Mouse (Mus musculus) intestine, postnatal 0 days (tissue): ENCODE data around the gene Vps13d. TPM values are rescaled to one million over a fixed set of nuclear protein-coding genes. Genes with fewer than 3 reads are reported as not detected.

ENCODE experiments used
- ATAC-seq: fragments of 200-750 bp; cut with Nextera tagmentation; 2 replicates; pipeline ENCODE4 v1.8.0; 2017; ENCODE audit warnings: mild to moderate bottlenecking, moderate TSS enrichment, moderate library complexity
- H3K27ac ChIP-seq: fragments of 300-500 bp; sonication (generic); 2 replicates; pipeline ENCODE4 v1.5.1; 2014; ENCODE audit warnings: mild to moderate bottlenecking, low read depth, low read length, moderate library complexity
- H3K27me3 ChIP-seq: fragments of 300-500 bp; sonication (generic); replicated peaks from 2 replicates; pipeline ENCODE4 v1.6.1; 2014; ENCODE audit warnings: low read length, mixed read lengths; ENCODE audit not compliant: control insufficient read depth, insufficient read depth
- H3K36me3 ChIP-seq: fragments of 300-500 bp; sonication (generic); 2 replicates; pipeline ENCODE4 v1.6.1; 2014; ENCODE audit warnings: mild to moderate bottlenecking, moderate library complexity; ENCODE audit not compliant: control insufficient read depth, insufficient read depth
- H3K4me1 ChIP-seq: fragments of 300-500 bp; sonication (generic); replicated peaks from 2 replicates; pipeline ENCODE4 v1.6.1; 2014; ENCODE audit warnings: antibody characterized with exemption, low read length, mixed read lengths; ENCODE audit not compliant: control insufficient read depth, insufficient read depth
- H3K4me2 ChIP-seq: fragments of 300-500 bp; sonication (generic); replicated peaks from 2 replicates; pipeline ENCODE4 v1.6.1; 2014; ENCODE audit warnings: low read depth, mild to moderate bottlenecking, moderate library complexity
- H3K4me3 ChIP-seq: fragments of 300-500 bp; sonication (generic); 2 replicates; pipeline ENCODE4 v1.5.1; 2014; ENCODE audit warnings: low read depth, low read length
- H3K9ac ChIP-seq: fragments of 300-500 bp; sonication (generic); 2 replicates; pipeline ENCODE4 v1.6.1; 2014; ENCODE audit warnings: mild to moderate bottlenecking, low read depth, low read length
- H3K9me3 ChIP-seq: fragments of 300-500 bp; sonication (generic); 2 replicates; pipeline ENCODE4 v1.6.1; 2016; ENCODE audit warnings: mixed run types; ENCODE audit not compliant: control insufficient read depth
- CTCF ChIP-seq: sonication (generic); IDR thresholded peaks from 2 replicates; pipeline ENCODE4 v1.5.1; 2016; ENCODE audit warnings: low read depth, mild to moderate bottlenecking, control low read depth, antibody characterized with exemption, moderate library complexity
- WGBS: fragments of 180-500 bp; shearing (Covaris S2); extraction: QIAGEN DNeasy Blood & Tissue Kit; methylation state at CpG from one replicate; pipeline ENCODE4 v1.1.7; 2014; 5-methylcytosine and 5-hydroxymethylcytosine counted together
- polyA plus RNA-seq: library from polyadenylated mRNA; unstranded; fragments of >200 nt; fragmentation: Nextera tagmentation; extraction: Ambion mirVana; gene quantifications from 2 replicates; pipeline ENCODE4 v1.2.1, GENCODE M21; 2015

Vps13d gene
- polyA plus RNA-seq, 1 experiment from 2014 or later = 14.8 TPM

DNA sequence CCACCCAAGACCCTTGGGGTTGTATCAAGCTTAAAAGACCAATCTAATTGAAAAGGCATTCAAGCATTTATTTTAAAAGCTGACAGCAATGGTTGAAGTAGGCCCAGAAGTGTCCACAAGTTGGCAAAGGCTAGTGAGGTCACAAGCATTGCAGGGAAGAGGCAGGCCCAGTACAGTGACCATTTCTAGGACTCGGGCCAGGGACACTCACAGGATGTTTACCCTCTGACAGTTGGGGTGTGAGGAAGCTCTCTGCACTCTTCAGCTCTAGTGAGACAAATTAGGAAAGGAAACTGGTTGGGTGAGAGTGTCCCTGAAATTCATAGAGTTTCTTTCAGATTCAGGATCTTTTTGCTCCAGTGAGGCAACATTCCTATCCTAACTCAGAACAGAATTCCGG, 177.1 kb downstream of the Vps13d start:
- Histone ChIP-seq H3K36me3 (peaks cover 29% of the 10 kb centered on the region), H3K9ac (no peak overlapping the region), H3K4me1 (peaks cover 4% of the 10 kb centered on the region; the same call in 1 of the 2 replicates), H3K27ac (peak overlapping the region; percentile 16; the same call in 1 of the 2 replicates), H3K27me3 (no peaks in the 10 kb centered on the region), H3K9me3 (no peaks in the 10 kb centered on the region), H3K4me2 (no peak overlapping the region), H3K4me3 (no peak overlapping the region)
- TF ChIP-seq CTCF = no peak
- ATAC-seq = no peak
- 53% methylated on average over 2 of the region's 2 CpGs for WGBS

DNA sequence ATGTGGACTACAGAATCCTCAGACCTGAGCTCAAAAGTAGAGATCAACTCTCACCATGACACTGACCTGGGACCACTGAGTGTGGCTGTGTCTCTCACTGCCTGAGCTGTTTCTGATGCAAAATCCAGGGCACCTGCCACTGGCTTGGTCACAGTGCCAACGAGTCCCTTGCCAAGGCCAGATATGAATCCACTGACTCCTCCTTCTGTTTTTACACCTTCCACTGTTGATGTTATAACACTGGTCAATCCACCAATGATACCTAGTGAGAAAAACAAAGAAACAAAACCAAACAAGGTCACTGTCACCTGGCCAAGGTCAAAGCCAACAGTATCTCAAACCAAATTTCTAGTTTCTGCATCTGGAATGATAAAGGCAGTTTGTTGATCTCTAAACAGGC, 178.1 kb downstream of the Vps13d start:
- WGBS = 81% methylated on average over 1 of the region's 1 CpGs
- ATAC-seq = no peak
- peaks cover 37% of the 10 kb centered on the region for H3K36me3 ChIP-seq
- H3K9ac ChIP-seq = no peak overlapping the region
- H3K4me3 ChIP-seq = no peak overlapping the region
- no peaks in the 10 kb centered on the region for H3K9me3 ChIP-seq
- H3K4me2 ChIP-seq = no peak overlapping the region
- H3K4me1 ChIP-seq = peaks cover 7% of the 10 kb centered on the region; the same call in 1 of the 2 replicates
- H3K27me3 ChIP-seq = no peaks in the 10 kb centered on the region
- TF ChIP-seq CTCF = no peak
- H3K27ac ChIP-seq = no peak overlapping the region

DNA sequence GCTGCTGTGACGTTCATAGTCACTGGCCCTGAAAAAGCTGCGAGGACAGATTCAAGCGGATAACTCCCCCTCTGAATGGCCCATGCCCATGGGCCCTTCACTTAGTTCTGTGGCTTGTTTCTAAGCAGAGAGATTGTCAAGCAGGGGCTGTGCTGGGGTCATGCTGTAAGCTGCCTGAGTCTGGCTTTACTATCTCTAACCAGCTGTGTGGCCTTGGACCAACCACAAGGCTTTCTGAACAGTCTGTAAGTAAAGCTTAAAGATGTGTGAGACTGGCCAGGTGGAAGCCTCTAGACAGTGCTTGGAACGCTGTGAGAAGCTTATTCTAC, 180.2 kb downstream of the Vps13d start:
- TF ChIP-seq CTCF = no peak
- H3K9me3 ChIP-seq = no peaks in the 10 kb centered on the region
- H3K27me3 ChIP-seq = no peaks in the 10 kb centered on the region
- no peak overlapping the region for H3K4me2 ChIP-seq
- WGBS = 64% methylated on average over 4 of the region's 4 CpGs
- no peak overlapping the region for H3K4me3 ChIP-seq
- no peak overlapping the region for H3K9ac ChIP-seq
- H3K4me1 ChIP-seq = peaks cover 15% of the 10 kb centered on the region
- peak overlapping the region; percentile 30 for H3K27ac ChIP-seq
- ATAC-seq = no peak
- H3K36me3 ChIP-seq = peaks cover 30% of the 10 kb centered on the region

DNA sequence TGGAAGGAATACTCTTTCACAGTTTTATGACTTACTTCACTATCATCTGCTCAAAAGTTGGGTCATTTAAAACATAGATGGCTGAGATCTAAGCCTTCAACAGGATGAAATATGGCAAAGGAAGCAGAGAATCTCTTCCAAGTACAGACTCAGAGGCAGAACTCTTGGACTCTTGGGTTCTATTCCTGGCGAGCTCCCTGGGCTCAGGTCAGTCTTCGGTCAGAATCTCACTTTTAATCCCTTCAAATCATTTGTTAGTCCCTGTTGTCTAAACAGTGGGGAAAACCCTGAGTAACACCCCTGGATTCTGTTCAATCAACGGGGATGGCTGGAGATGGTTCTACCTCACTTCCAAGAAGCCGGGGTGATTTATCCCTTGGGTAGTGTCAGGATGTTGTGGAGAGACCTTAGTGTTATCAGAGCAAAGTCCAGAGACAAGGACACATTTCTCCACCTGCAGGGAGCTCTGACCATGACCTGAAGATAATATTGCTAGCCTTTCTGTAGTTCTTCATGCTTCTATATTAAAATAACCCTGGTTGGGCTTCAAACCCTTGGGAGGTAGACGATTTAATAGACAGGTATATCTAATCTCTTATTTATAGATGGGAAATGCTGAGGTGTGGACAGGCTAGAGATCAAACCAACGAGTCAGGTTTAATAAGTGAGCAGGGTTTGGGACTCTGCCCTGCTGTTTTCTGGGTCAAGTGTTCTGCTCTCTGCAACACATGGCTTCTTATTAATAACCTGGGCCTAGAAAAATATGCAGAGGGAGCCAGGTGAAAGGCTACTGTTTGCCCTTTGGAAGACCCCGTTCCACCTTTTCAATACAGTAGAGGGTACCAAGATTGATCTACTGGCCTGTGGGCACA, 180.8 kb downstream of the Vps13d start:
- Histone ChIP-seq H3K4me1 (peaks cover 15% of the 10 kb centered on the region), H3K9ac (no peak overlapping the region), H3K36me3 (peaks cover 24% of the 10 kb centered on the region), H3K9me3 (no peaks in the 10 kb centered on the region), H3K4me2 (no peak overlapping the region), H3K4me3 (no peak overlapping the region), H3K27me3 (no peaks in the 10 kb centered on the region), H3K27ac (peak overlapping the region; percentile 41)
- no peak for TF ChIP-seq CTCF
- peak; percentile 13; the same call in 1 of the 2 replicates for ATAC-seq
- WGBS = 42% methylated on average over 7 of the region's 7 CpGs

DNA sequence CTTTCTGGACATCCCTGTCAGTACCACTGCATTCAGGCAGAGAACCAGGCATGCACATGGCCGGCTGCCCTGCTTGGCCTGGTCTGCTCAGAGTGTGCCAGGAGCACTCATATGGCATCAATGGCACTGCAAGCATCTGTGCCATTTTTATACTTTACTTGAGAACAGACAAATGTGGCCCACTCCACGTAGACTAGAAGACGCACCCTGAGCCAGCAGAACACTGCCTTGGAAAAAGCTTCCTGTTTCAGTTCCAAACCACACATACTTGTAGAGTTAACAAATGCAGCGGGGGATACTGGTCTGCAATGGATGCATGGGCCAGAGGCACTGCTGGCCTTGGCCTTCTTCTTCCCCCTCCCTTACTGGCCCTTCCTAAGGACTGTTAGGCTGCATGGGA, 181.6 kb downstream of the Vps13d start:
- TF ChIP-seq CTCF = no peak
- no peak for ATAC-seq

DNA sequence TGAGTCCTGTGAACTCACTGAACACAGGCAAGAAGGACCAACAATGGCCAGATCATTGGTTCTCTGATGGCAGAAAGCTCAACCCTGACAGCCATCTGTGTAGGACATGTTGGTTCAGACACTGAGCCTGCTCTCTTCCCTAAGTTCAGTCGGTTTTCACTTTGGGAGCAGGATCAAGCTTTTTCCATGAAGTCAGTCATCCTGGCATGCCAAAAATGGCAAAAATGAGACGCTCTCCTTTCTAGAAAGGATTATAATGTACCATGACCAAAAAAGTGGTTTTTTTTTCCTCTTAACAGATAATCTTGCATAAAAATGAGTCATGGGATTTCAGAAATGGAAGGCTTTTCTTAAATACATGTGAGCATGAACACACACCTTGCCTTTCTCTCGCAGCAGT, 183.6 kb downstream of the Vps13d start:
- H3K9me3 ChIP-seq = no peaks in the 10 kb centered on the region
- H3K27me3 ChIP-seq = no peaks in the 10 kb centered on the region
- no peak overlapping the region for H3K4me3 ChIP-seq
- peaks cover 9% of the 10 kb centered on the region for H3K36me3 ChIP-seq
- H3K27ac ChIP-seq = no peak overlapping the region
- no peak for TF ChIP-seq CTCF
- no peak overlapping the region for H3K9ac ChIP-seq
- WGBS = 76% methylated on average over 3 of the region's 3 CpGs
- no peak overlapping the region for H3K4me2 ChIP-seq
- ATAC-seq = no peak
- H3K4me1 ChIP-seq = peaks cover 15% of the 10 kb centered on the region

More for the DNA sequence above, 181.6 kb downstream of the Vps13d start:
- Histone ChIP-seq H3K4me2 (no peak overlapping the region), H3K27ac (peak overlapping the region; percentile 41; the same call in 1 of the 2 replicates), H3K27me3 (no peaks in the 10 kb centered on the region), H3K9ac (no peak overlapping the region), H3K4me3 (no peak overlapping the region), H3K4me1 (peaks cover 15% of the 10 kb centered on the region), H3K36me3 (peaks cover 17% of the 10 kb centered on the region), H3K9me3 (no peaks in the 10 kb centered on the region)
- 72% methylated on average over 4 of the region's 4 CpGs for whole genome bisulfite sequencing
